Mouse (Mus musculus): Measurements from ENCODE around the gene Tescl.

DNA sequence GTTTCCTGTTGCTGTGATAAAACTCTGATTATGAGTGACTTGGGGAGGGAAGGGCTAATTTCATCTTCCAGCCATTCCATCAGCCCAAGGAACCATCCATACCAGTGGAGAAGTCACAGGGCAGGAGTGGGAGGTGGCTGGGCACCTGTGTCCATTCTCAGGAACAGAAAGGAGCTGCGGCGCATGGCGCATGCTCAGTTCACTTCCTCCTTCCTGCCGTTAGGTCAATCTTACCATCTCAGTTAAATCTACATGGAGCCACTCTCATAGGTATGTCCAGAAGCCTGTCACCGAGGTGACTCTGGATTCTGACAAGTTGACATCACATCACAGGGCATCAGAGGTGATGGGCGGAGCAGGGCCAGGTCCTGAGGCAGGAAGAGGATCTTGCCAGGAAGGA lies 21.9 kb upstream of the Tescl start:
- TF ChIP-seq POLR2A (IDR thresholded peaks at IDR 0.05; ENCODE audit: control insufficient read depth, low read depth, low read length) (peak; percentile 51), CTCF (IDR thresholded peaks at IDR 0.05; ENCODE audit: control insufficient read depth, insufficient read depth, insufficient replicate concordance, low read depth, low read length) (no peak)

Measured in testis, adult 2 months (tissue).